Mouse (Mus musculus) Patski (cell line): ENCODE data around the gene Il16. TPM values are rescaled to one million over a fixed set of nuclear protein-coding genes. Genes with fewer than 3 reads are reported as not detected.

Experiments
- ATAC-seq: fragments of 100-300 bp; one replicate; pipeline ENCODE4 v1.8.0; 2021
- CTCF ChIA-PET: fragments of 350-600 bp; sonication (Branson Sonifier 250); formaldehyde crosslinking; loops from one replicate; lab custom pipeline; 2022; ENCODE audit warnings: inconsistent platforms; lab: Charles Lee
- POLR2A ChIA-PET: fragments of 350-600 bp; sonication (Branson Sonifier 250); formaldehyde crosslinking; loops from one replicate; lab custom pipeline; 2022; ENCODE audit warnings: antibody characterized with exemption, inconsistent platforms; lab: Charles Lee
- DNase-seq: peaks from one replicate; pipeline ENCODE4 v3.0.0-alpha.2; 2011; ENCODE audit warnings: low read depth, low spot score
- H3K27me3 ChIP-seq: fragments of 371-371 bp; one replicate; pipeline ENCODE4 v1.5.1; 2021
- CTCF ChIP-seq: fragments of 100-300 bp; IDR thresholded peaks from one replicate; pipeline ENCODE4 v1.5.1; 2021
- in situ Hi-C: fragments of 300-500 bp; cut with MboI; formaldehyde crosslinking; loops from 3 replicates; pipeline ENCODE4 v1.11.1; 2018; ENCODE audit warnings: low pct_unique_long_range_greater_than_20kb, mixed read lengths
- polyA plus RNA-seq: library from polyadenylated mRNA; unstranded; gene quantifications from one replicate; pipeline ENCODE4 v1.2.3, GENCODE M21; 2021

Gene Il16
- polyA plus RNA-seq, 1 experiment from 2014 or later, result 0.05 TPM

DNA sequence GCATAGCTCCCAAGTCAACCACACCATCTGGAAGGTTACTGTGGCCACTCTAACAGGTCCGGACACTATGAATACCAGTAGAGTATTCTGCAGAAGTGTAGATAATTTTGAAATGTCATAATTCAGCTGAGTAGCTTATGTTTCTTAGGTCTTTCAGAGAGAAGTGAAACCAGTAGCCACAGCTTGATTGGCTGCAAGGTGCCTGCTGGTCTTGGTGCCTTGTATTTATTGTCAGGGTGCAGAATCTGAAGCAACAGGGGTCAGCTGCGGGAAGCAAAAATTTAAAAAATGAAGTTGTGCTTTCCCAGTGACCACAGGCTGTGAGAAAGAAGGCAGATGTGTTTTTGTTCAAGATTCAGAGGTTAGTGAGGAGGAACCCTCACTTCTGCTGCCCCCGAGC, 129.3 kb downstream of the Il16 start:
- no peak for DNase-seq
- in situ Hi-C loops, result loop anchor here (5.0 kb wide), 1 partner anchor 44 kb away; no protein-coding TSS in a partner anchor
- ChIA-PET POLR2A (no interaction called here), CTCF (interaction anchor here (1.3 to 2.1 kb wide), 3 partner anchors 13 to 20 kb away, joined by 3 to 5 read pairs (median 5); no protein-coding TSS in a partner anchor)
- ATAC-seq, result no peak
- no peaks in the 10 kb centered on the region for H3K27me3 ChIP-seq
- no peak for TF ChIP-seq CTCF

DNA sequence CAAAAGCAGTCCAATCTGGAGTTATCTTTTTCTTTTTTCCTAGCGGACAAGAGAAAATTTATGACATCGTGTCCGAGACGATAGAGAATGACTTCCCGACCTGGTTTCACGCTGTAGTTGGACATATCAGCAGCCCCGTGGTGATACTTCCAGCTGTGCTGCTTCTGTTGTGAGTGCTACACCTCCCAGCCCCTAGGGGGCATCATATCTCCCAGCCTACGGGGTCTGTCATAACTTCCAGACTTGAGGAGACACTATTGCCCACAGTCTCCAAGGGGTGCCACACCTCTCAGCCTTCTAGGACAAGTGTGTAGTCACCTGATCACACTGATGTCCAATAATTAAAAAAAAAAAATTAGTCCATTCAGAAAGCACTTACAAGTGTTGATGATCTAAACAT, 129.7 kb downstream of the Il16 start:
- in situ Hi-C loops, result loop anchor here (5.0 kb wide), 1 partner anchor 44 kb away; no protein-coding TSS in a partner anchor
- TF ChIP-seq CTCF, result no peak
- ChIA-PET CTCF (interaction anchor here (1.3 to 2.1 kb wide), 3 partner anchors 12 to 21 kb away, joined by 3 to 5 read pairs (median 5); no protein-coding TSS in a partner anchor), POLR2A (interaction anchor here (0.6 kb wide), 1 partner anchor 166 kb away, joined by 5 read pairs; no protein-coding TSS in a partner anchor)
- no peak for ATAC-seq
- DNase-seq, result no peak
- H3K27me3 ChIP-seq, result no peaks in the 10 kb centered on the region

DNA sequence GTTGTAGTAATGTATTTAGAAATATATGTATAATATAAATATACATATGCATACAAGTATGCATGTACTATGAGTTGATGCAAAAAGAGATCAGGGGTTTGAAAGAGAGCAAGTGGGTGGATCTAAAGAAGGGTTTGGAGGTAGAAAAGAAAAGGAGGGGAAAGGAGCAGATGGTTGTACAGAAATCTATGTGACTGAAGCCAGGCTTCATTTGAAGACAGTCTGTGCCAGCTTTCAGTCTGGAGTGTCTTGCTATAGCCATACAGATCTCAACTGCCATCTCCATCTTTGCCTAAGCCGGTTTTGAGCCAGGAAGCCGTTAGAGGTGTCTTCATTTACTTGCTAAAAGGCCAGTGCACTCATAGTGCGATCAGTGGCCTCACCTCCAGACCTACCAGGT, 130.3 kb downstream of the Il16 start:
- TF ChIP-seq CTCF, result no peak
- no peaks in the 10 kb centered on the region for H3K27me3 ChIP-seq
- POLR2A ChIA-PET, result interaction anchor here (0.6 kb wide), 1 partner anchor 167 kb away, joined by 5 read pairs; no protein-coding TSS in a partner anchor
- CTCF ChIA-PET, result interaction anchor here (1.7 kb wide), 1 partner anchor 16 kb away, joined by 5 read pairs; no protein-coding TSS in a partner anchor
- DNase-seq (no peak), ATAC-seq (no peak)
- in situ Hi-C loops, result loop anchor here (5.0 kb wide), 1 partner anchor 43 kb away; no protein-coding TSS in a partner anchor

DNA sequence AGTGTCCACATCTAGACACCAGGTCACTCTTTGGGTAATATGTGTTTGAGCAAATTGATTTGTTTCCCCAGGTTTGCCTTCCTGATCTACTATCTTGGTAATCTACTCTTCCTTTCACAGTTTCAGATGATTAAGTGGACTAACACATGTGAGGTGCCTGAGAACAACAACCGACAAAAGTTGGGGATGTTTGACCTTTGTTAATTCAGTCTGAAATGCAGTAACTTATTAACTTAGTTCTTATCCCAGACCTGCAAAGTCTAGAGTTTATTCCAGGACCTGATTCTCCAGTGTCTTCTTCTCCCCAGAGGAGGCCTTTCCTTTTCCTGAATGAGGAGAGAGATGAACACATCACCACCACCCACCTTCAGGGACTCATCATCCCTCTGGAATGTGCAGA, 133.6 kb downstream of the Il16 start:
- no peak for DNase-seq
- POLR2A ChIA-PET, result no interaction called here
- no peaks in the 10 kb centered on the region for H3K27me3 ChIP-seq
- CTCF ChIA-PET, result no interaction called here
- in situ Hi-C loops, result no loop called here
- no peak for TF ChIP-seq CTCF
- ATAC-seq, result no peak

DNA sequence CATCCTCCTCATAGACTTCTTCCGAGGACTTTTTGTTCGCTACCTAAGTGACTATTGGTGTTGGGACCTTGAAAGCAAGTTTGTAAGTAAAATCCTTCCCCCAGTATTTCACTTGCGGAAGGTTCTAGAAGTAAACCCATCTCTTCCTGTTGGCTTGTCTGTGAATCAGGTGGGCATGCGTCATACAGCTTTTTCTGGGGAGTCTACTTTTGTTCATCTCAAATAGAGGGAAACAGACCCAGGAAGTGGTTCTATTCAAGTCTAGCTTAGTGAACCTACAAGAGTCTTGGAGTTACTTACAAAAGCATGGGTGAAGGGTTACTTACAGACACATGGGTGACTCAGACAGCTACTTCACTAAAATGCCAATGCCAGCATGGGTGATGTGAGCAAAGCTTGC, 135.6 kb downstream of the Il16 start:
- ATAC-seq, result no peak
- ChIA-PET CTCF (interaction anchor here (1.2 kb wide), 1 partner anchor 17 kb away, joined by 3 read pairs; no protein-coding TSS in a partner anchor), POLR2A (interaction anchor here (0.8 kb wide), 1 partner anchor 20 kb away, joined by 3 read pairs; no protein-coding TSS in a partner anchor)
- no peak for TF ChIP-seq CTCF
- in situ Hi-C loops, result no loop called here
- no peak for DNase-seq
- no peaks in the 10 kb centered on the region for H3K27me3 ChIP-seq

DNA sequence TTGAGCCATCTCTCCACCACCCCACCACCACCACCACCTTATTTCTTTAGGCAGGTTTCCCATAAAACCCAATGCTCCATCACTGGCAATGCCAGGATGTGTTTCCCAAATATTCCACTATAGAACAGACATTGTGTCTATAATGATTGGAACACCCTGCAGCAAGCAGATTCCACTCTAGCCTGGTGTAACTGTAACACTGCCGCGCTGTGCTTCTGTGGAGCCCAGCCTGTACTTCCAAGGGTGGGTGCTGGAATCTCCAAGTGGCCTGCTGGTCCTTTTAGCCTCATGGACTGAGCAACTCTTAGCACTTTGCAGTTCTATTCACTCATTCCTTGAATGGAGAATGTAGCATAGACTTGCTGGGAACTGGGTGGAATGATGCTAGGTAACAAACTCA, 138.7 kb downstream of the Il16 start:
- DNase-seq (no peak), ATAC-seq (no peak)
- in situ Hi-C loops, result no loop called here
- no peaks in the 10 kb centered on the region for H3K27me3 ChIP-seq
- ChIA-PET POLR2A (no interaction called here), CTCF (no interaction called here)
- no peak for TF ChIP-seq CTCF

DNA sequence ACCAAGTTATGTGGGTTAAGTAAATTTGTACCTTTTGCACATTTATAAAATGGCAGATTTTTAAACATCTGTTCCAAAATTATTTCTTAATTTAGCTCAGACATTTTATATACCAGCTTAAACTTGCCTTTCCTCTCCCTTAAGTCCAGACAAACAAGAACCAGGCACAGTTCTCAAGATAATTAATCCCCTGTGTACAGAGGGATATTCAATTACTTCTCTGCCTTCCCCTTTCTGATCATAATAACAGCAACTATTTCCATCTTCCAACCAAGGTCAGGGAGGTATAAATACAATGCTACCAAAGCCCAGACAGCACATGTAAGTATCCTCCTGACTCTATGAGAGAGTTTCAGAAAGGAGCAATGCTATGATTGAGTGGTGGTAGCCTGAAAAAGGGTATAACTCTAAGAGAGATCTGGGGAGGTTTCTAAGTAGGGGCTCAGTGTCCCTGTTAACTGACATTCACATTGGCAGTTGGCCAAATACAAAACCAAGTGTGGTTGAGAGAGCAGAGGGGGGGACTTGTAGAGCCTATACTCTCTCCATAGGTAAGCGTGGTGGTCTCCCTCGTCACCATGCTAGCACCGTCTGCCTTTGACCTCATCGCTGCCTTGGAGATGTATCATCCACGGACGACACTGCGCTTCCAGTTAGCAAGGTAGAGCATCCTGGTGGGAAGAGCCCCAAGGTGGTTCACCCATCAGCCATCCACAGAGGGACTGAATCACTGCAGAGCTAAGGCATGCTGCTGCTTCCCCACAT, 141.2 kb downstream of the Il16 start:
- H3K27me3 ChIP-seq, result no peaks in the 10 kb centered on the region
- POLR2A ChIA-PET, result no interaction called here
- TF ChIP-seq CTCF, result no peak
- DNase-seq (no peak), ATAC-seq (no peak)
- CTCF ChIA-PET, result interaction anchor here (1.3 to 2.2 kb wide), 3 partner anchors 9 to 15 kb away, joined by 3 to 5 read pairs (median 4); no protein-coding TSS in a partner anchor
- in situ Hi-C loops, result no loop called here

DNA sequence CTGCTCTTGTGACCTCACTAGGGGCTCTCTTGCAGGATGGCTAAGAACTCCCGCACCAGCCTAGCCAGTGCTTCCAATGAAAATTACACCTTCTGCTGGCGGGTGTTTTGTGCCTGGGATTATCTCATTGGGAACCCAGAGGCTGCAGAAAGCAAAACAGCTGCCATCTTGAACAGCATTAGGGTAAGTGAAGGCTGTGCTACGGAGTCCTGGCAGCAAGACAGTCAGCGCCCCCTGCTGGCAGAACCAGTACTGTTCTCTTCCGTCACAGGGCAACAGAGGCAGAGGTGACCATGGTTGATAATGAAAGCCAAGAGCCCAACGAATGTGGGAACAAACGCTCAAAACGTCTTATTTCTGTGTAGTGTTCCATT, 145.6 kb downstream of the Il16 start:
- H3K27me3 ChIP-seq, result no peaks in the 10 kb centered on the region
- peak; percentile 60 for TF ChIP-seq CTCF
- CTCF ChIA-PET, result interaction anchor here (0.6 to 1.7 kb wide), 4 partner anchors 16 to 47 kb away, joined by 3 to 5 read pairs (median 3); partner anchors contain the start of gene Stard5
- DNase-seq, result no peak
- in situ Hi-C loops, result no loop called here
- no peak for ATAC-seq
- POLR2A ChIA-PET, result no interaction called here

DNA sequence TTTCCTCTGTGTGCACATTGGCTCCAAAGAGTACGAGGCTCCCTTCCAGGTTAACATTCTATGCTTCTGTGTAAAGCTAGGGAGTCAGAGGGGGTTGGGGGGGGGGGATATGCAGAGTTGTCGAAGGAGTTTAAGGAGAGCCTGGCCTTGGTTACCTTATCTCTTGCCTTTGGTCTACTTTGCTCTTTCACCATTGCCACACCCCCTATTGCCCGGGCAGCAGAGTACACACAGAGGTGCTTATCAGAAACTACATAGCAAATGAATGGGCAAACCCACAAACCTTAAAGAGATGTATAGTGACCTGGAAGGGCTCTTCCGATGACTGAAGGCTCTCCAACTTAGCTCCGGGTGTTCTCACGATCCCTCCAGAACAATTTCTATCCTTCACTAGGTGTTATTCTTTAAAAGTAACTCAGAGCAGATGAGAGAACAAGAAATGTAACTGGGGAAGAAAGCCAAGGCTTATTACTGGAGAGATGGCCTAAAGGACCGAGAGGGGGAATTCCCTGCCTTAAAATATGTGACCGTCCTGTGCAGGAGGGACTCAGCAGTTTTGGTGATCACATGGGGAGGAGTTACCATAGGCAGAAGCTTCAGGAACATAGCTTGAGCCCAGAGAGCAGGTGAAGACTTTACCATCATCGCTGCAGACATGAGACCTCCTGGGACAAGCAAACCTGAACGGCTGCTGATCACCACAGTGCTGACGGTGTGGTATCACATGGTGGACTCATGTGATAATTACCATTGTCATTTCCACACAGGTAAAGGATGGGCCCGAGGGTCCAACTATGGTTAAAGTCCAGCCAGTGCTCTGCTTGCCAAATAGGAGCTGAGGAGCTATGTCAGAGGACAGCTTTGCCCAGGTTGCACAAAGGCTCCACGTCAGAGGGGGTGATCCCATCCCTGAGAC, 146.3 kb downstream of the Il16 start:
- POLR2A ChIA-PET, result no interaction called here
- TF ChIP-seq CTCF, result no peak
- DNase-seq (no peak), ATAC-seq (no peak)
- no peaks in the 10 kb centered on the region for H3K27me3 ChIP-seq
- in situ Hi-C loops, result no loop called here
- CTCF ChIA-PET, result interaction anchor here (0.6 to 1.7 kb wide), 4 partner anchors 17 to 46 kb away, joined by 3 to 5 read pairs (median 3); partner anchors contain the start of gene Stard5

DNA sequence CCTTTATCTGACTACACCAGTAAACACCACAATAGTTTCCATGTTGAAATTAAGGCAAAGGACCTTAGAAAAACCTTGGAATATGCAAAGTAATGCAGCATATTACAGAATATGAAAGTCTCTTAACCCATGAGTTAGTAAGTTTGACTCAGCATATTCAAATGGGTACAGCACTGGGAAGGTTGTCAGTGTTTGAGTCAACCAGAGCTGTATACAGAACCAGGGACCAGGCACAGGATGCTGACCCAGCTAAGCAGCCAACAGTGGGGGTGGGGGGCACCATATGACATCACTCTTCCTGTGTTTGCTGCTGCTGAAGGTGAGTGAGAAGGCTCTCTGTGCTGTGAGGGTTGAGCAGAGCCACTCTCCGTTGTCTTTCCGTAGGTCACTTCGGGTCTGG, 148.5 kb downstream of the Il16 start:
- CTCF ChIA-PET, result no interaction called here
- no peak for ATAC-seq
- in situ Hi-C loops, result no loop called here
- TF ChIP-seq CTCF, result no peak
- no peaks in the 10 kb centered on the region for H3K27me3 ChIP-seq
- no peak for DNase-seq
- POLR2A ChIA-PET, result no interaction called here
